Mouse (Mus musculus) T-cell, adult 66 days (primary cell): ENCODE data around the gene Zbtb14. TPM values are rescaled to one million over a fixed set of nuclear protein-coding genes. Genes with fewer than 3 reads are reported as not detected.

ENCODE experiments used
- total RNA-seq, 2 experiments: library from RNA; stranded (reverse); gene quantifications; 3 replicates in 1 of 2; 4 replicates in 1 of 2; pipeline ENCODE4 v1.2.4; 2023

Gene Zbtb14
- total RNA-seq = 10 to 100 TPM; 21.6 to 22.7 TPM

DNA sequence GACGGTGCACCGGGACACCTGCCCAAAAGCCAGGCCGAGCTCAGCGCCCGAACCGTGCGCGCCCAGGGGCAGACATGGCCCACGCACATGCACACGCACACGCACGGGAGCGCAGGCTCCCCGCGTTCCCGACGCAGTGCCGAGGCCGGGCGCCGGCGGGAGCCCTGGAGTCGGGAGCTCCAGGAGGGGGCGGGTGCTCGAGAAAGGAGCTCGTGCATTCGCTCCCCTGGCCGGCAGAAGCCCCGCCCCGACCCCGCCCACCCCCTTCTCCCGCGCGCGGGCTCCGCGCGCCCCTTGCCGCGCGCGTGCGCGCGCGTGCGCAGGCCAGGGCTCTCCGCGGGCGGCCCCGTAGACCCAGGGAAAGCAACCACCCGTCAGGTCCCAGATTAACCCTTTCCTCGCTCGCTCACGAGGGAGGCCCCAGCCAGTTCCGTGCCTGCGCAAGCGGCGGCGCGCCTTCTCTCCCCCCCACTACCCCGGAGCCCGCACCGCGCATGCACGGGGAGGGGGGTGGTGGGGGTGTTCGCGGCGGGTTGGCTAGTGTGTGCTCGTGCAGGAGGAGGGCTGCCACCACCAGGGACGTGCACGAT, at the start of gene Zbtb14:
Zbtb14 (plus strand) TSS at position 540 of the 590 bp plus-strand sequence.

GRCm38 (mm10) chr17:69438990-69439491, 56.2 kb downstream of the Zbtb14 start, which contains the start of gene Akain1:
Akain1 (plus strand) TSS chr17:69439326.

Other genes starting within 250 kb of the Zbtb14 start
- not detected for gene Akain1, start 56.3 kb downstream of the Zbtb14 start, total RNA-seq